Mouse (Mus musculus) lung, postnatal 0 days (tissue): ENCODE results near the gene Mrc1. TPM values are rescaled to one million over a fixed set of nuclear protein-coding genes. Genes with fewer than 3 reads are reported as not detected.

Experiments
- ATAC-seq: fragments of 200-750 bp; cut with Nextera tagmentation; 2 replicates; pipeline ENCODE4 v1.8.0; 2017; ENCODE audit warnings: moderate library complexity
- DNase-seq: peaks from one replicate; pipeline ENCODE4 v3.0.0-alpha.2; 2016; ENCODE audit warnings: low spot score
- H3K27ac ChIP-seq: fragments of 300-500 bp; sonication (generic); 2 replicates; pipeline ENCODE4 v1.5.1; 2014; ENCODE audit warnings: antibody characterized with exemption, mild to moderate bottlenecking, low read length, mixed read lengths
- H3K27me3 ChIP-seq: fragments of 300-500 bp; sonication (generic); replicated peaks from 2 replicates; pipeline ENCODE4 v1.6.1; 2014; ENCODE audit warnings: low read length, mixed read lengths; ENCODE audit not compliant: insufficient read depth
- H3K36me3 ChIP-seq: fragments of 300-500 bp; sonication (generic); 2 replicates; pipeline ENCODE4 v1.6.1; 2014; ENCODE audit warnings: low read length, mixed read lengths; ENCODE audit not compliant: insufficient read depth
- H3K4me1 ChIP-seq: fragments of 300-500 bp; sonication (generic); 2 replicates; pipeline ENCODE4 v1.6.1; 2014; ENCODE audit warnings: antibody characterized with exemption, low read depth, low read length, mixed read lengths; ENCODE audit not compliant: insufficient read depth
- H3K4me2 ChIP-seq: fragments of 300-500 bp; sonication (generic); replicated peaks from 2 replicates; pipeline ENCODE4 v1.6.1; 2014; ENCODE audit warnings: low read depth, mild to moderate bottlenecking, low read length, moderate library complexity, mixed read lengths
- H3K4me3 ChIP-seq: fragments of 300-500 bp; sonication (generic); 2 replicates; pipeline ENCODE4 v1.5.1; 2014; ENCODE audit warnings: low read depth, low read length
- H3K9ac ChIP-seq: fragments of 300-500 bp; sonication (generic); replicated peaks from 2 replicates; pipeline ENCODE4 v1.6.1; 2014; ENCODE audit warnings: low read depth, mild to moderate bottlenecking
- H3K9me3 ChIP-seq: fragments of 300-500 bp; sonication (generic); 2 replicates; pipeline ENCODE4 v1.6.1; 2016; ENCODE audit warnings: low read length, mixed read lengths
- CTCF ChIP-seq: IDR thresholded peaks from 2 replicates; pipeline ENCODE4 v1.5.1; 2016; ENCODE audit warnings: antibody characterized with exemption, mild to moderate bottlenecking
- EP300 ChIP-seq: IDR thresholded peaks from 2 replicates; pipeline ENCODE4 v1.6.1; 2016; ENCODE audit warnings: antibody characterized with exemption, mild to moderate bottlenecking, control low read depth
- WGBS: fragments of 180-500 bp; shearing (Covaris S2); extraction: QIAGEN DNeasy Blood & Tissue Kit; methylation state at CpG from one replicate; pipeline ENCODE4 v1.1.7; 2014; 5-methylcytosine and 5-hydroxymethylcytosine counted together
- polyA plus RNA-seq: library from polyadenylated mRNA; unstranded; fragments of >200 nt; fragmentation: Nextera tagmentation; extraction: Ambion mirVana; gene quantifications from 2 replicates; pipeline ENCODE4 v1.2.1, GENCODE M21; 2015

Mrc1 gene
- polyA plus RNA-seq, 1 experiment from 2014 or later: 8.2 TPM

- no peak for ATAC-seq
- Histone ChIP-seq H3K9me3 (no peaks in the 10 kb centered on the region), H3K4me1 (no peaks in the 10 kb centered on the region), H3K27ac (no peak overlapping the region), H3K4me3 (no peak overlapping the region), H3K9ac (no peak overlapping the region), H3K4me2 (no peak overlapping the region), H3K27me3 (no peaks in the 10 kb centered on the region), H3K36me3 (no peaks in the 10 kb centered on the region)
- no peak for DNase-seq
- TF ChIP-seq EP300 (no peak), CTCF (no peak)
Observed at GRCm38 (mm10) chr2:14258345-14258850, 29.2 kb downstream of the Mrc1 start.

GRCm38 (mm10) chr2:14262090-14262489, 32.9 kb downstream of the Mrc1 start:
- Histone ChIP-seq H3K4me3 (no peak overlapping the region), H3K27ac (no peak overlapping the region), H3K36me3 (no peaks in the 10 kb centered on the region), H3K9me3 (no peaks in the 10 kb centered on the region), H3K4me1 (no peaks in the 10 kb centered on the region), H3K9ac (no peak overlapping the region), H3K27me3 (no peaks in the 10 kb centered on the region), H3K4me2 (no peak overlapping the region)
- WGBS: 86% methylated on average over 1 of the region's 1 CpGs
- no peak for DNase-seq
- ATAC-seq: no peak
- TF ChIP-seq EP300 (no peak), CTCF (no peak)

GRCm38 (mm10) chr2:14269160-14269559, 40.0 kb downstream of the Mrc1 start:
- DNase-seq (no peak), ATAC-seq (no peak)
- H3K9ac ChIP-seq: no peak overlapping the region
- H3K36me3 ChIP-seq: no peaks in the 10 kb centered on the region
- H3K4me1 ChIP-seq: no peaks in the 10 kb centered on the region
- no peak overlapping the region for H3K4me3 ChIP-seq
- H3K27ac ChIP-seq: no peak overlapping the region
- 27% methylated on average over 1 of the region's 1 CpGs for WGBS
- H3K4me2 ChIP-seq: no peak overlapping the region
- no peak for TF ChIP-seq EP300
- TF ChIP-seq CTCF: no peak
- no peaks in the 10 kb centered on the region for H3K27me3 ChIP-seq
- no peaks in the 10 kb centered on the region for H3K9me3 ChIP-seq

GRCm38 (mm10) chr2:14272088-14272487, 42.9 kb downstream of the Mrc1 start:
- no peaks in the 10 kb centered on the region for H3K4me1 ChIP-seq
- no peak for ATAC-seq
- TF ChIP-seq EP300: no peak
- no peak for TF ChIP-seq CTCF
- no peak overlapping the region for H3K9ac ChIP-seq
- no peak overlapping the region for H3K27ac ChIP-seq
- DNase-seq: no peak
- no peaks in the 10 kb centered on the region for H3K9me3 ChIP-seq
- no peak overlapping the region for H3K4me2 ChIP-seq
- H3K27me3 ChIP-seq: no peaks in the 10 kb centered on the region
- H3K4me3 ChIP-seq: no peak overlapping the region
- no peaks in the 10 kb centered on the region for H3K36me3 ChIP-seq
- WGBS: 64% methylated on average over 1 of the region's 1 CpGs

- ATAC-seq (no peak), DNase-seq (no peak)
- no peaks in the 10 kb centered on the region for H3K36me3 ChIP-seq
- H3K27ac ChIP-seq: no peak overlapping the region
- no peaks in the 10 kb centered on the region for H3K4me1 ChIP-seq
- no peaks in the 10 kb centered on the region for H3K9me3 ChIP-seq
- H3K27me3 ChIP-seq: no peaks in the 10 kb centered on the region
- no peak overlapping the region for H3K9ac ChIP-seq
- H3K4me2 ChIP-seq: no peak overlapping the region
- no peak overlapping the region for H3K4me3 ChIP-seq
- WGBS: 81% methylated on average over 5 of the region's 5 CpGs
- no peak for TF ChIP-seq CTCF
- TF ChIP-seq EP300: no peak
Observed at GRCm38 (mm10) chr2:14275796-14276195, 46.6 kb downstream of the Mrc1 start.

GRCm38 (mm10) chr2:14279256-14279655, 50.1 kb downstream of the Mrc1 start:
- Histone ChIP-seq H3K9ac (no peak overlapping the region), H3K27me3 (no peaks in the 10 kb centered on the region), H3K4me1 (no peaks in the 10 kb centered on the region), H3K27ac (no peak overlapping the region), H3K36me3 (no peaks in the 10 kb centered on the region), H3K4me2 (no peak overlapping the region), H3K9me3 (no peaks in the 10 kb centered on the region), H3K4me3 (no peak overlapping the region)
- TF ChIP-seq EP300: no peak
- no peak for TF ChIP-seq CTCF
- ATAC-seq (no peak), DNase-seq (no peak)
- WGBS: 36% methylated on average over 2 of the region's 2 CpGs

GRCm38 (mm10) chr2:14279795-14280194, 50.6 kb downstream of the Mrc1 start:
- ATAC-seq: no peak
- Histone ChIP-seq H3K4me1 (no peaks in the 10 kb centered on the region), H3K36me3 (no peaks in the 10 kb centered on the region), H3K4me2 (no peak overlapping the region), H3K27me3 (no peaks in the 10 kb centered on the region), H3K9ac (no peak overlapping the region), H3K27ac (no peak overlapping the region), H3K9me3 (no peaks in the 10 kb centered on the region), H3K4me3 (no peak overlapping the region)
- TF ChIP-seq EP300 (no peak), CTCF (no peak)
- WGBS: 64% methylated on average over 6 of the region's 6 CpGs
- no peak for DNase-seq
